Mouse (Mus musculus) forebrain, embryonic 12.5 days (tissue): ENCODE results near the gene Xlr5a. TPM values are rescaled to one million over a fixed set of nuclear protein-coding genes. Genes with fewer than 3 reads are reported as not detected.
"Not testable (repeated sequence)": the region's sequence is repeated elsewhere in the genome, so short reads cannot be mapped to it uniquely, and the experiment has no call there.

Experiments used
- ATAC-seq: fragments of 200-750 bp; cut with Nextera tagmentation; 2 replicates; pipeline ENCODE4 v1.8.0; 2017; ENCODE audit warnings: moderate TSS enrichment; ENCODE audit not compliant: low FRiP score
- H3K27ac ChIP-seq: fragments of 300-500 bp; sonication (generic); 2 replicates; pipeline ENCODE4 v1.5.1; 2016; ENCODE audit warnings: mild to moderate bottlenecking
- H3K27me3 ChIP-seq: fragments of 300-500 bp; sonication (generic); 2 replicates; pipeline ENCODE4 v1.6.1; 2016; ENCODE audit warnings: mild to moderate bottlenecking
- H3K36me3 ChIP-seq: fragments of 300-500 bp; sonication (generic); replicated peaks from 2 replicates; pipeline ENCODE4 v1.6.1; 2016; ENCODE audit warnings: mild to moderate bottlenecking
- H3K4me1 ChIP-seq: fragments of 300-500 bp; sonication (generic); 2 replicates; pipeline ENCODE4 v1.6.1; 2016
- H3K4me2 ChIP-seq: fragments of 300-500 bp; sonication (generic); 2 replicates; pipeline ENCODE4 v1.6.1; 2016; ENCODE audit warnings: mild to moderate bottlenecking, moderate library complexity
- H3K4me3 ChIP-seq: fragments of 300-500 bp; sonication (generic); replicated peaks from 2 replicates; pipeline ENCODE4 v1.5.1; 2016; ENCODE audit warnings: mild to moderate bottlenecking
- H3K9ac ChIP-seq: fragments of 300-500 bp; sonication (generic); 2 replicates; pipeline ENCODE4 v1.6.1; 2016; ENCODE audit warnings: mild to moderate bottlenecking
- H3K9me3 ChIP-seq: fragments of 300-500 bp; sonication (generic); 2 replicates; pipeline ENCODE4 v1.6.1; 2016
- WGBS: fragments of 180-500 bp; shearing (Covaris S2); methylation state at CpG from one replicate; pipeline ENCODE4 v1.1.7; 2016; 5-methylcytosine and 5-hydroxymethylcytosine counted together
- polyA plus RNA-seq: library from polyadenylated mRNA; unstranded; fragments of >200 nt; fragmentation: Nextera tagmentation; extraction: Ambion mirVana; gene quantifications from 2 replicates; pipeline ENCODE4 v1.2.1, GENCODE M21; 2016

The Xlr5a gene
- not detected in 2 replicates for polyA plus RNA-seq

GRCm38 (mm10) chrX:73292876-73293275 lies at the start of gene Xlr5a, which contains the start of gene Xlr5c:
Gene Xlr5a, minus strand, starts transcription at chrX:73292976.
Gene Xlr5c, minus strand, starts transcription at chrX:73292976.
- WGBS: 92% methylated on average over 15 of the region's 17 CpGs
- H3K4me3 ChIP-seq, H3K4me1 ChIP-seq, H3K9ac ChIP-seq, H3K36me3 ChIP-seq, ATAC-seq, H3K9me3 ChIP-seq, H3K4me2 ChIP-seq, H3K27me3 ChIP-seq, H3K27ac ChIP-seq: not testable (repeated sequence)

GRCm38 (mm10) chrX:73342483-73342895 lies 49.7 kb upstream of the Xlr5a start, which contains the start of gene Zfp275:
Gene Zfp275, plus strand, starts transcription at chrX:73342621.
- H3K4me1 ChIP-seq: peaks cover 6% of the 10 kb centered on the region
- H3K27me3 ChIP-seq: no peaks in the 10 kb centered on the region
- H3K4me3 ChIP-seq: peak within 1 kb of the TSS; percentile 57
- H3K9ac ChIP-seq: peak within 1 kb of the TSS; percentile 68
- ATAC-seq: peak; percentile 94
- no peaks in the 10 kb centered on the region for H3K9me3 ChIP-seq
- H3K4me2 ChIP-seq: peak within 1 kb of the TSS; percentile 60
- 15% methylated on average over 36 of the region's 37 CpGs for WGBS
- peak within 1 kb of the TSS; percentile 56; the same call in 1 of the 2 replicates for H3K27ac ChIP-seq
- H3K36me3 ChIP-seq: no peaks in the 10 kb centered on the region

GRCm38 (mm10) chrX:73342068-73342467 lies 49.3 kb upstream of the Xlr5a start:
- Histone ChIP-seq H3K27me3 (no peaks in the 10 kb centered on the region), H3K4me3 (peak overlapping the region; percentile 57), H3K36me3 (no peaks in the 10 kb centered on the region), H3K9me3 (no peaks in the 10 kb centered on the region), H3K4me1 (peaks cover 6% of the 10 kb centered on the region), H3K4me2 (peak overlapping the region; percentile 60), H3K27ac (no peak overlapping the region), H3K9ac (peak overlapping the region; percentile 68)
- WGBS: 35% methylated on average over 3 of the region's 3 CpGs
- ATAC-seq: peak; percentile 44

GRCm38 (mm10) chrX:73341473-73341872 lies 48.7 kb upstream of the Xlr5a start:
- Histone ChIP-seq H3K36me3 (no peaks in the 10 kb centered on the region), H3K9me3 (no peaks in the 10 kb centered on the region), H3K27me3 (0 out of 2 replicates have a peak, but pooled peaks cover 2% of the 10 kb centered on the region), H3K27ac (no peak overlapping the region), H3K4me3 (no peak overlapping the region), H3K9ac (no peak overlapping the region), H3K4me1 (peaks cover 6% of the 10 kb centered on the region), H3K4me2 (no peak overlapping the region)
- 50% methylated on average over 1 of the region's 1 CpGs for WGBS
- ATAC-seq: no peak

GRCm38 (mm10) chrX:73336740-73337139 lies 44.0 kb upstream of the Xlr5a start, which contains the start of gene Gm45015:
Gene Gm45015, minus strand, starts transcription at chrX:73336840.
- H3K9me3 ChIP-seq: no peaks in the 10 kb centered on the region
- no peak within 1 kb of the TSS for H3K27ac ChIP-seq
- ATAC-seq: no peak
- WGBS: 90% methylated on average over 4 of the region's 4 CpGs
- 0 out of 2 replicates have a peak, but pooled peaks cover 4% of the 10 kb centered on the region for H3K27me3 ChIP-seq
- no peaks in the 10 kb centered on the region for H3K36me3 ChIP-seq
- H3K9ac ChIP-seq: no peak within 1 kb of the TSS
- H3K4me1 ChIP-seq: no peaks in the 10 kb centered on the region
- no peak within 1 kb of the TSS for H3K4me2 ChIP-seq
- H3K4me3 ChIP-seq: no peak within 1 kb of the TSS

GRCm38 (mm10) chrX:73333548-73333947 lies 40.8 kb upstream of the Xlr5a start:
- no peak for ATAC-seq
- Histone ChIP-seq H3K9me3 (no peaks in the 10 kb centered on the region), H3K36me3 (no peaks in the 10 kb centered on the region), H3K27me3 (0 out of 2 replicates have a peak, but pooled peaks cover 4% of the 10 kb centered on the region), H3K4me2 (no peak overlapping the region), H3K4me3 (no peak overlapping the region), H3K9ac (no peak overlapping the region), H3K27ac (no peak overlapping the region), H3K4me1 (no peaks in the 10 kb centered on the region)

GRCm38 (mm10) chrX:73327215-73327614 lies 34.4 kb upstream of the Xlr5a start:
- Histone ChIP-seq H3K4me3 (no peak overlapping the region), H3K36me3 (no peaks in the 10 kb centered on the region), H3K27me3 (no peaks in the 10 kb centered on the region), H3K9me3 (no peaks in the 10 kb centered on the region), H3K4me2 (no peak overlapping the region), H3K4me1 (no peaks in the 10 kb centered on the region), H3K9ac (no peak overlapping the region), H3K27ac (no peak overlapping the region)
- no peak for ATAC-seq
- WGBS: 81% methylated on average over 2 of the region's 2 CpGs

- Histone ChIP-seq H3K27ac (no peak overlapping the region), H3K4me1 (no peaks in the 10 kb centered on the region), H3K4me3 (no peak overlapping the region), H3K4me2 (no peak overlapping the region), H3K27me3 (no peaks in the 10 kb centered on the region), H3K9ac (no peak overlapping the region), H3K36me3 (no peaks in the 10 kb centered on the region), H3K9me3 (no peaks in the 10 kb centered on the region)
- no peak for ATAC-seq
- WGBS: 79% methylated on average over 3 of the region's 3 CpGs
These were observed 28.3 kb upstream of the Xlr5a start for GRCm38 (mm10) chrX:73321029-73321428.

- no peaks in the 10 kb centered on the region for H3K4me1 ChIP-seq
- H3K4me2 ChIP-seq: no peak overlapping the region
- no peaks in the 10 kb centered on the region for H3K9me3 ChIP-seq
- H3K27me3 ChIP-seq: no peaks in the 10 kb centered on the region
- no peak for ATAC-seq
- no peak overlapping the region for H3K27ac ChIP-seq
- no peaks in the 10 kb centered on the region for H3K36me3 ChIP-seq
- no peak overlapping the region for H3K9ac ChIP-seq
- WGBS: 41% methylated on average over 3 of the region's 3 CpGs
- no peak overlapping the region for H3K4me3 ChIP-seq
These were observed 19.7 kb upstream of the Xlr5a start for GRCm38 (mm10) chrX:73312522-73312921.

GRCm38 (mm10) chrX:73295745-73296144 lies 3.0 kb upstream of the Xlr5a start:
- not testable (repeated sequence) for H3K27ac ChIP-seq, H3K36me3 ChIP-seq, H3K9me3 ChIP-seq, H3K9ac ChIP-seq, ATAC-seq, H3K4me3 ChIP-seq, H3K4me1 ChIP-seq, H3K27me3 ChIP-seq, H3K4me2 ChIP-seq
- WGBS: 78% methylated on average over 10 of the region's 10 CpGs

- H3K27ac ChIP-seq, H3K36me3 ChIP-seq, H3K27me3 ChIP-seq, H3K4me3 ChIP-seq, H3K4me2 ChIP-seq, H3K9me3 ChIP-seq, H3K4me1 ChIP-seq, H3K9ac ChIP-seq, ATAC-seq: not testable (repeated sequence)
- WGBS: 89% methylated on average over 14 of the region's 14 CpGs
These were observed 27.5 kb downstream of the Xlr5a start, which contains the start of gene Xlr3c for GRCm38 (mm10) chrX:73265270-73265669. Gene Xlr3c, minus strand, starts transcription at chrX:73265390.

GRCm38 (mm10) chrX:73262428-73262827 lies 30.3 kb downstream of the Xlr5a start:
- not testable (repeated sequence) for H3K4me2 ChIP-seq, H3K4me1 ChIP-seq, H3K4me3 ChIP-seq, H3K36me3 ChIP-seq, ATAC-seq, H3K9ac ChIP-seq, H3K27me3 ChIP-seq, H3K27ac ChIP-seq, H3K9me3 ChIP-seq
- WGBS: 70% methylated on average over 1 of the region's 2 CpGs

- H3K36me3 ChIP-seq, H3K27ac ChIP-seq, H3K4me2 ChIP-seq, H3K9ac ChIP-seq, H3K4me3 ChIP-seq, H3K4me1 ChIP-seq, ATAC-seq, H3K27me3 ChIP-seq, H3K9me3 ChIP-seq: not testable (repeated sequence)
- WGBS: 88% methylated on average over 13 of the region's 14 CpGs
These were observed 49.9 kb downstream of the Xlr5a start, which contains the start of gene Xlr4c for GRCm38 (mm10) chrX:73242821-73243325. Gene Xlr4c, minus strand, starts transcription at chrX:73243130.
